Mouse (Mus musculus): ENCODE data around the gene Car14.
"Not testable (repeated sequence)": the region's sequence is repeated elsewhere in the genome, so short reads cannot be mapped to it uniquely, and the experiment has no call there.

Gene Car14

GRCm38 (mm10) chr3:95857050-95857449, 47.4 kb downstream of the Car14 start:
- not testable (repeated sequence) for DNase-seq (ENCODE audit: low read depth, low spot score)

GRCm38 (mm10) chr3:95856115-95856514, 48.4 kb downstream of the Car14 start:
- peak; percentile 11 for DNase-seq (ENCODE audit: low read depth, low spot score)

- peak; percentile 84 for DNase-seq (ENCODE audit: low read depth, low spot score)
These were observed 48.9 kb downstream of the Car14 start, which contains the start of gene Prpf3 for GRCm38 (mm10) chr3:95855502-95856089. Gene Prpf3 (minus strand): TSS chr3:95855885.

- no peak for DNase-seq (ENCODE audit: low read depth, low spot score)
These were observed 53.2 kb downstream of the Car14 start for GRCm38 (mm10) chr3:95851317-95851716.

- DNase-seq (ENCODE audit: low read depth, low spot score): no peak
These were observed 53.9 kb downstream of the Car14 start for GRCm38 (mm10) chr3:95850611-95851010.

Measured in retina, postnatal 7 days (tissue).